Mouse (Mus musculus): ENCODE measurements at regions not wholly inside any gene's neighbourhood (a gene's known extent, or its start where the extent isn't known, plus 50 kb on each side); places are given as distances from the start of the nearest gene placed in this dataset.

DNA sequence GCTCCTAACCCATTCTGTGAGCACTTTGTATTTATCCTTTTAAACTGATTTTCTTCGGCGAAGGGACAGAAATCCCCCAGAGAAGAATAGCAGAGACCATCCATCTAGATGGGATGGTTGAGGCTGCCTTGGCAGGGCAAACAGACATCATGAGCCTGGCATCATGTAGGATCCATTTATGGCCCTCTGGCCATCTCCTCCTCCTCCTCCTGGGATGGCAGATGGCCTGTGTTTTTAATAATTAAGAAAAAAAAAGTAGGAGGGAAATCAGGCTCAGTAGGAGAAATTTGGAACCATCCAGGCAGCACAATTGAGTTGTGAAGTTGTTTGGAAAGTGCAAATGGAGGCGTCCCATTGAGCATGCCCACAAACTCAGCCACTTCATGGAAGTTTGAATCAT is 58.8 kb upstream of the Tnp1 start:
- no peak for DNase-seq (ENCODE audit: low read depth in 2 of 2, low spot score in 2 of 2)

DNA sequence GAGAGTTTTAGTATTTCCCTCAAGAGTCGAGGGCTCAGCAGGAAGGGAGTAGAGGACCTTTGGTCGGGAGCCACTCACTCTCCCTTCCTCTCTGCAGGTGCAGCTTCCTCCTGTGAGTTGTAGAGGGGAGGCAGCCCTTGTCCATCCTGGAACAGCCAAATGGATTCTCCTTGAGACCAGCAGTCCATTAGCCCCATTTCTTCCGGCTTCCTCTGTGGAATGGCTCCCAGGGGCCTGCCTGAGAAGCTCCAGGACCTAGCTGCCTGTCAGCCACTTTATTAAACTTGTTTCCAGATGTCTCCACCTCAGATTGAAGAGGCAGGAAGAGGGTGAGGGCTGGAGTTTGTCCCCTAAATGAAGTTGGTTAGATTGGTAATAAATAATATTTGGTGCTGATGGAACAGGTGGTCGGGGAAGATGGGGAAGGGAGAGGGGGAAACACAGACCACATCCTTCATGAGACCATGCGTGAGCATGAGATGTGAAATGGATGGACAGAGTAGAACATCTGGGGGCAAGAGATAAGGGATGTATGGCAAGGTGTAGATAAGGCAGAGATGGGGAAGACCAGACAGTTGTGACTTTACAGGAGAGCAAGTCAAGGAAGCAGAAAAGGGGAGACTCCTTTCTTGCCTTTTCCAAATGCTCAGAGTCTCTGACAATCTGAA is 56.7 kb upstream of the Tnp1 start:
- DNase-seq (ENCODE audit: low read depth in 2 of 2, low spot score in 2 of 2) = no peak

DNA sequence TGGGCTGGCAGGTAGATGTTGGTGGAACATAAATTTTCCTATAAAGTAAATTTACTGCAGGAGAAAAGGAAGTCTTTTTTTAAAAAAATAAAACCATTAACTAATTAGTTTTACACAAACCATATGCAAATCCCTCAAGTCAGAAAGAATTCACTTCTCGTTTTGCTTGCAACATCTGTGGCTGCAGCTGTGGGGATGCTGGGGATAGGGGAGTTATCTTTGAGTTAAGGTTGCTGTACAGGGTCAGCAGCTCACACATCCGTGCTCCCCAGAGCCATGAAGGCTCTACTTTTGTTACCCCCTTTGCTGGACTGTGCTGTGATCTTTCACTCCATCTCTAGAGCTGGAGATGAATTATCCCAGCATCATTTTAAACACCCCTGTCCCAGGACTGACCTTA is 54.4 kb upstream of the Tnp1 start:
- DNase-seq (ENCODE audit: low read depth in 2 of 2, low spot score in 2 of 2) = no peak

Measured in CD8-positive naive resting alpha-beta T cell, adult 2 months (primary cell).